In the genomic region with DNA sequence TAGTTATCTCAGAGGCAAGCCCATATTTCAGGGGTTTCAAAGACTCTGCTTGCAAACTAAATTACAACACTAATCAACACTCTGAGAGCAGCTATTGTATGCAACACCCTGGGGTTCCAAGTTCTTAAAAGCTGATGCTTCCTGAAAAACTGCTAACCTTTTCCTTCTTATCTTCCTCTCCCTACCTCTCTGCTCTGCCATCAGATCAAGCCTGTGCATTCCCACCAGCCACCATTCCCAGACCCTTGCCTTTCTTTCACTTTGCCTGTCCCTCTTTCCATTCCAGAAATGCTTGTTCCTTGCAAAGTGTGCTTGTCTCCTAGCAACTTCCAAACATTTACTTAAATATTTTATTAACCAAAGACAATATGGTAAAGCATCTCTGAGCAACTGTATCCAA, we compare ENCODE assay signal across 17 mouse cellular contexts.
"Had no signal": no experiment of that assay in that cellular context is flagged by ENCODE, and none has a peak within 500 bp of the region (broad histone marks: within the 10 kb centered on the region; RNA-seq: fewer than 3 reads in every experiment).

No protein-coding gene starts in this region.

- H3K4me2 ChIP-seq: liver, embryonic 13.5 days; lung, embryonic 14.5 days; midbrain, embryonic 12.5 days; midbrain, embryonic 15.5 days; neural tube, embryonic 12.5 days; neural tube, embryonic 15.5 days had no signal

- H3K4me3 ChIP-seq: liver, embryonic 13.5 days; midbrain, embryonic 12.5 days; midbrain, embryonic 15.5 days; neural tube, embryonic 12.5 days; neural tube, embryonic 15.5 days had no signal

- H3K9me3 ChIP-seq: liver, embryonic 13.5 days; midbrain, embryonic 12.5 days; midbrain, embryonic 15.5 days; neural tube, embryonic 12.5 days; neural tube, embryonic 15.5 days had no signal

- H3K9ac ChIP-seq: liver, embryonic 13.5 days; lung, embryonic 14.5 days; midbrain, embryonic 12.5 days; midbrain, embryonic 15.5 days; neural tube, embryonic 12.5 days; neural tube, embryonic 15.5 days had no signal

- H3K27me3 ChIP-seq: liver, embryonic 13.5 days; midbrain, embryonic 12.5 days; midbrain, embryonic 15.5 days; neural tube, embryonic 12.5 days; neural tube, embryonic 15.5 days had no signal

- ATAC-seq: midbrain, embryonic 15.5 days had no signal

- H3K27ac ChIP-seq: liver, embryonic 13.5 days; macrophage; midbrain, embryonic 12.5 days; midbrain, embryonic 15.5 days; neural tube, embryonic 12.5 days; neural tube, embryonic 15.5 days had no signal

- H3K36me3 ChIP-seq: midbrain, embryonic 15.5 days had no signal

- DNase-seq: kidney, adult 18-20 months; kidney, adult 9 months; kidney, postnatal 36 days; liver, embryonic 13.5 days; lung, embryonic 14.5 days; lung, postnatal 10 days; right cerebral cortex, adult 18-20 months; right cerebral cortex, postnatal 14 days; right cerebral cortex, postnatal 4 days; thymus, adult 2 months; thymus, postnatal 14 days; thymus, postnatal 4 days had no signal
